ENCODE assay signal across 15 mouse cellular contexts in the genomic region with DNA sequence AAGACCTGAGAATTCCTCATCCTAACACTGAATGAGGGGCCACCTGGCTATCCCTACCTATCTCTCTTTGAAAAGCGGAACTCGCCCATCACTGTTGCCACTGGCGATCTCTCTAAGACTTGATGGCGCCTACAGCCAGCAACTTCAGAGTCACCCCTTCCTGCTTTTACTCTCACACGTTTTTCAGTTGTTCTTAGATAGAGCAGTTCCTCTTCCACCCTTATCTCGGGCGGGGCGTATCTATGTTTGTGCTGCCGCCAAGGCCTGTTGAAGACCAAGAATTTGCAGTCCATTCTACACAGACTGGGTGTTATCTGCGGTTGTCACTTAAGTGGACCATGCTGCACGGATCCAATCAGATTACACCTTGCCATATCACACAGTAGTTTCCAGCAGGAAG.
DNase-seq lines count a peak whose midpoint lies in the region; ATAC-seq and TF ChIP-seq lines count a peak whose summit lies in the region.
"Had no signal": no experiment of that assay in that cellular context is flagged by ENCODE, and none has a peak within 500 bp of the region (broad histone marks: within the 10 kb centered on the region; RNA-seq: fewer than 3 reads in every experiment).

No protein-coding gene starts in this region.

- TF ChIP-seq EP300 in liver, embryonic 14.5 days (IDR thresholded peaks at IDR 0.05; ENCODE audit: low read depth) = peak; percentile 33

- 63% methylated on average over 11 of the region's 11 CpGs for WGBS in intestine, embryonic 15.5 days
- WGBS in intestine, postnatal 0 days = 47% methylated on average over 11 of the region's 11 CpGs
- WGBS in heart, embryonic 14.5 days = 6% methylated on average over 11 of the region's 11 CpGs
- 10% methylated on average over 11 of the region's 11 CpGs for WGBS in liver, embryonic 14.5 days (ENCODE audit: insufficient replicate concordance)
- 87% methylated on average over 11 of the region's 11 CpGs for WGBS in kidney, adult 2 months
- 93% methylated on average over 11 of the region's 11 CpGs for WGBS in forebrain, embryonic 16.5 days

- TF ChIP-seq CTCF in intestine, postnatal 0 days (IDR thresholded peaks at IDR 0.05; ENCODE audit: low read depth) = no peak
- no peak for TF ChIP-seq CTCF in G1E (IDR thresholded peaks at IDR 0.05; ENCODE audit: low read depth, low read length)
- no peak for TF ChIP-seq CTCF in liver, embryonic 14.5 days (IDR thresholded peaks at IDR 0.05; ENCODE audit: low read depth)
- no peak for TF ChIP-seq CTCF in kidney, adult 2 months (conservative IDR thresholded peaks at IDR 0.05; ENCODE audit: insufficient read depth, insufficient read length, low read depth, low read length)

- H3K27ac ChIP-seq in intestine, embryonic 15.5 days = no peak overlapping the region
- no peak overlapping the region for H3K27ac ChIP-seq in intestine, postnatal 0 days (ENCODE audit: low read depth, low read length)
- H3K27ac ChIP-seq in heart, embryonic 14.5 days (replicated peaks in 1 of 2; ENCODE audit: control insufficient read depth in 1 of 2, insufficient read depth in 1 of 2, low read depth in 2 of 2, low read length in 2 of 2) = peak overlapping the region; percentile 31 to 58; a peak in 1 of 4 replicates
- no peak overlapping the region for H3K27ac ChIP-seq in liver, embryonic 14.5 days
- H3K27ac ChIP-seq in kidney, adult 2 months (ENCODE audit: insufficient read depth, low read depth, low read length) = no peak overlapping the region
- no peak overlapping the region for H3K27ac ChIP-seq in forebrain, embryonic 16.5 days (ENCODE audit: low read length)
- H3K27ac ChIP-seq: embryonic facial prominence, embryonic 13.5 days; hindbrain, embryonic 13.5 days; limb, embryonic 13.5 days had no signal

- no peaks in the 10 kb centered on the region for H3K27me3 ChIP-seq in intestine, embryonic 15.5 days (replicated peaks)
- H3K27me3 ChIP-seq in intestine, postnatal 0 days (replicated peaks; ENCODE audit: control insufficient read depth, insufficient read depth, low read length) = no peaks in the 10 kb centered on the region
- peaks cover 9% of the 10 kb centered on the region for H3K27me3 ChIP-seq in G1E (ENCODE audit: insufficient read depth, low read length)
- H3K27me3 ChIP-seq in heart, embryonic 14.5 days (ENCODE audit: control insufficient read depth, insufficient read depth, low read length) = no peaks in the 10 kb centered on the region
- no peaks in the 10 kb centered on the region for H3K27me3 ChIP-seq in liver, embryonic 14.5 days (ENCODE audit: control insufficient read depth, insufficient read depth, low read length)
- no peaks in the 10 kb centered on the region for H3K27me3 ChIP-seq in kidney, adult 2 months (replicated peaks; ENCODE audit: control insufficient read depth, insufficient read depth, low read length)
- no peaks in the 10 kb centered on the region for H3K27me3 ChIP-seq in forebrain, embryonic 16.5 days (replicated peaks; ENCODE audit: control insufficient read depth, insufficient read depth, low read length)
- H3K27me3 ChIP-seq: embryonic facial prominence, embryonic 13.5 days; hindbrain, embryonic 13.5 days; limb, embryonic 13.5 days had no signal

- DNase-seq in G1E (ENCODE audit: low spot score) = peak; percentile 28
- DNase-seq in liver, embryonic 14.5 days (ENCODE audit: low read depth in 3 of 3, low spot score in 3 of 3) = no peak
- no peak for DNase-seq in kidney, adult 2 months
- no peak for DNase-seq in adrenal gland, postnatal 10 days
- DNase-seq: cerebellum, adult 11 months; cerebellum, postnatal 36 days; kidney, adult 8-10 months; right cerebral cortex, postnatal 4 days had no signal

- no peak overlapping the region for H3K4me3 ChIP-seq in intestine, embryonic 15.5 days (replicated peaks)
- H3K4me3 ChIP-seq in intestine, postnatal 0 days (ENCODE audit: low read depth, low read length) = no peak overlapping the region
- peak overlapping the region; percentile 18; the same call in 1 of the 2 replicates for H3K4me3 ChIP-seq in G1E (ENCODE audit: low read depth, low read length)
- H3K4me3 ChIP-seq in heart, embryonic 14.5 days (ENCODE audit: control insufficient read depth in 1 of 2, insufficient read depth in 1 of 2, low read depth in 1 of 2, low read length in 2 of 2) = no peak overlapping the region
- no peak overlapping the region for H3K4me3 ChIP-seq in liver, embryonic 14.5 days (ENCODE audit: insufficient read depth in 1 of 2, low read depth in 2 of 2, low read length in 2 of 2)
- H3K4me3 ChIP-seq in kidney, adult 2 months (ENCODE audit: insufficient read depth, low read depth, low read length) = no peak overlapping the region
- H3K4me3 ChIP-seq in forebrain, embryonic 16.5 days (replicated peaks; ENCODE audit: low read length) = no peak overlapping the region
- H3K4me3 ChIP-seq: embryonic facial prominence, embryonic 13.5 days; hindbrain, embryonic 13.5 days; limb, embryonic 13.5 days had no signal

- H3K36me3 ChIP-seq in intestine, embryonic 15.5 days = no peaks in the 10 kb centered on the region
- no peaks in the 10 kb centered on the region for H3K36me3 ChIP-seq in intestine, postnatal 0 days (ENCODE audit: control insufficient read depth, insufficient read depth)
- peaks cover 18% of the 10 kb centered on the region for H3K36me3 ChIP-seq in G1E (replicated peaks)
- peaks cover 33% of the 10 kb centered on the region for H3K36me3 ChIP-seq in heart, embryonic 14.5 days (ENCODE audit: control insufficient read depth, insufficient read depth, low read length)
- no peaks in the 10 kb centered on the region for H3K36me3 ChIP-seq in liver, embryonic 14.5 days (replicated peaks; ENCODE audit: control insufficient read depth, insufficient read depth, low read depth)
- H3K36me3 ChIP-seq in kidney, adult 2 months (ENCODE audit: control insufficient read depth, insufficient read depth, low read length) = peaks cover 2% of the 10 kb centered on the region; the same call in 1 of the 2 replicates
- no peaks in the 10 kb centered on the region for H3K36me3 ChIP-seq in forebrain, embryonic 16.5 days (ENCODE audit: control insufficient read depth, insufficient read depth)
- H3K36me3 ChIP-seq: hindbrain, embryonic 13.5 days had no signal

- H3K4me1 ChIP-seq in intestine, embryonic 15.5 days (replicated peaks) = peaks cover 8% of the 10 kb centered on the region; the same call in 1 of the 2 replicates
- no peaks in the 10 kb centered on the region for H3K4me1 ChIP-seq in intestine, postnatal 0 days (replicated peaks; ENCODE audit: control insufficient read depth, insufficient read depth, low read length)
- peaks cover 69% of the 10 kb centered on the region for H3K4me1 ChIP-seq in G1E (ENCODE audit: insufficient read depth, low read depth, low read length)
- peaks cover 17 to 28% of the 10 kb centered on the region in 2 experiments for H3K4me1 ChIP-seq in heart, embryonic 14.5 days (ENCODE audit: control insufficient read depth in 2 of 2, insufficient read depth in 2 of 2, low read length in 2 of 2)
- peaks cover 4 to 24% of the 10 kb centered on the region in 2 experiments for H3K4me1 ChIP-seq in liver, embryonic 14.5 days (replicated peaks; ENCODE audit: control insufficient read depth in 2 of 2, insufficient read depth in 2 of 2, low read length in 1 of 2)
- H3K4me1 ChIP-seq in kidney, adult 2 months (ENCODE audit: control insufficient read depth, insufficient read depth, low read length) = no peaks in the 10 kb centered on the region
- no peaks in the 10 kb centered on the region for H3K4me1 ChIP-seq in forebrain, embryonic 16.5 days (replicated peaks; ENCODE audit: control insufficient read depth, insufficient read depth, low read length)
- H3K4me1 ChIP-seq: hindbrain, embryonic 13.5 days; limb, embryonic 13.5 days had no signal

- no peak overlapping the region for H3K4me2 ChIP-seq in intestine, embryonic 15.5 days (replicated peaks)
- H3K4me2 ChIP-seq in intestine, postnatal 0 days (replicated peaks; ENCODE audit: low read depth) = no peak overlapping the region
- H3K4me2 ChIP-seq in heart, embryonic 14.5 days (ENCODE audit: low read length) = peak overlapping the region; percentile 15; the same call in 1 of the 2 replicates
- H3K4me2 ChIP-seq in liver, embryonic 14.5 days (ENCODE audit: low read depth) = peak overlapping the region; percentile 11; the same call in 1 of the 2 replicates
- H3K4me2 ChIP-seq in forebrain, embryonic 16.5 days (ENCODE audit: low read length) = no peak overlapping the region
- H3K4me2 ChIP-seq: embryonic facial prominence, embryonic 13.5 days; hindbrain, embryonic 13.5 days; limb, embryonic 13.5 days had no signal

- TF ChIP-seq POLR2A in kidney, adult 2 months (IDR thresholded peaks at IDR 0.05; ENCODE audit: low read depth, low read length) = no peak

- no peak overlapping the region for H3K9ac ChIP-seq in intestine, embryonic 15.5 days
- no peak overlapping the region for H3K9ac ChIP-seq in intestine, postnatal 0 days (ENCODE audit: low read depth, low read length)
- H3K9ac ChIP-seq in heart, embryonic 14.5 days (ENCODE audit: low read length) = no peak overlapping the region
- no peak overlapping the region for H3K9ac ChIP-seq in liver, embryonic 14.5 days (replicated peaks)
- H3K9ac ChIP-seq in forebrain, embryonic 16.5 days (replicated peaks; ENCODE audit: low read depth, low read length) = no peak overlapping the region
- H3K9ac ChIP-seq: embryonic facial prominence, embryonic 13.5 days; hindbrain, embryonic 13.5 days; limb, embryonic 13.5 days had no signal

- peak; percentile 74 for ATAC-seq in intestine, embryonic 15.5 days
- no peak for ATAC-seq in intestine, postnatal 0 days
- peak; percentile 66 for ATAC-seq in G1E (ENCODE audit: extremely low read depth, insufficient number of reproducible peaks, low FRiP score, poor library complexity, severe bottlenecking)
- peak; percentile 85 for ATAC-seq in heart, embryonic 14.5 days (ENCODE audit: insufficient number of reproducible peaks, insufficient read depth, low FRiP score, low read depth)
- ATAC-seq in liver, embryonic 14.5 days (ENCODE audit: insufficient read depth) = peak; percentile 76
- no peak for ATAC-seq in forebrain, embryonic 16.5 days

- no peaks in the 10 kb centered on the region for H3K9me3 ChIP-seq in intestine, embryonic 15.5 days
- no peaks in the 10 kb centered on the region for H3K9me3 ChIP-seq in intestine, postnatal 0 days (ENCODE audit: control insufficient read depth)
- no peaks in the 10 kb centered on the region for H3K9me3 ChIP-seq in G1E (replicated peaks)
- H3K9me3 ChIP-seq in heart, embryonic 14.5 days (ENCODE audit: control insufficient read depth, low read length) = no peaks in the 10 kb centered on the region
- H3K9me3 ChIP-seq in liver, embryonic 14.5 days (ENCODE audit: control insufficient read depth, low read length) = no peaks in the 10 kb centered on the region
- H3K9me3 ChIP-seq in forebrain, embryonic 16.5 days (ENCODE audit: control insufficient read depth, low read length) = no peaks in the 10 kb centered on the region
- H3K9me3 ChIP-seq: embryonic facial prominence, embryonic 13.5 days; hindbrain, embryonic 13.5 days; limb, embryonic 13.5 days had no signal

Comparison
In these comparisons a context has a peak if more than half of its experiments do, and no peak if none do; other contexts are left out.
1. ATAC-seq: peak in intestine, embryonic 15.5 days (single experiment), G1E (single experiment), heart, embryonic 14.5 days (single experiment) and liver, embryonic 14.5 days (single experiment); none in intestine, postnatal 0 days (single experiment) and forebrain, embryonic 16.5 days (single experiment).
2. H3K27ac ChIP-seq: peak in heart, embryonic 14.5 days (2 of 2); none in intestine, embryonic 15.5 days (single experiment), intestine, postnatal 0 days (single experiment), liver, embryonic 14.5 days (single experiment), kidney, adult 2 months (single experiment) and forebrain, embryonic 16.5 days (single experiment).
3. H3K4me2 ChIP-seq: peak in heart, embryonic 14.5 days (single experiment) and liver, embryonic 14.5 days (single experiment); none in intestine, embryonic 15.5 days (single experiment), intestine, postnatal 0 days (single experiment) and forebrain, embryonic 16.5 days (single experiment).